Mouse (Mus musculus): ENCODE data around the gene Gucy2f. TPM values are rescaled to one million over a fixed set of nuclear protein-coding genes. Genes with fewer than 3 reads are reported as not detected.
A peak's percentile ranks its signal among the peaks of the same experiment; 100 is the strongest.
"Not testable (repeated sequence)": the region's sequence is repeated elsewhere in the genome, so short reads cannot be mapped to it uniquely, and the experiment has no call there.

Gucy2f gene
- total RNA-seq (2015; ENCODE audit: low replicate concordance) = not detected in 2 replicates
- total RNA-seq (2017; ENCODE audit: low replicate concordance) = not detected in 2 replicates

GRCm38 (mm10) chrX:142196831-142197230, at the start of gene Gucy2f:
Gucy2f (minus strand) TSS chrX:142196931.
- no peak for ATAC-seq (replicated peaks; ENCODE audit: low FRiP score, poor library complexity, severe bottlenecking)

- ATAC-seq (replicated peaks; ENCODE audit: low FRiP score, poor library complexity, severe bottlenecking) = no peak
Measured at GRCm38 (mm10) chrX:142245682-142246327, 49.1 kb upstream of the Gucy2f start.

- no peak for ATAC-seq (replicated peaks; ENCODE audit: low FRiP score, poor library complexity, severe bottlenecking)
Measured at GRCm38 (mm10) chrX:142237101-142237500, 40.4 kb upstream of the Gucy2f start.

GRCm38 (mm10) chrX:142236146-142236545, 39.4 kb upstream of the Gucy2f start:
- ATAC-seq (replicated peaks; ENCODE audit: low FRiP score, poor library complexity, severe bottlenecking) = not testable (repeated sequence)

GRCm38 (mm10) chrX:142228769-142229158, 32.0 kb upstream of the Gucy2f start:
- ATAC-seq (replicated peaks; ENCODE audit: low FRiP score, poor library complexity, severe bottlenecking) = no peak

- peak; percentile 100 for ATAC-seq (replicated peaks; ENCODE audit: low FRiP score, poor library complexity, severe bottlenecking)
Measured at GRCm38 (mm10) chrX:142228055-142228768, 31.5 kb upstream of the Gucy2f start.

GRCm38 (mm10) chrX:142227398-142228054, 30.8 kb upstream of the Gucy2f start:
- peak; percentile 69 for ATAC-seq (replicated peaks; ENCODE audit: low FRiP score, poor library complexity, severe bottlenecking)

- no peak for ATAC-seq (replicated peaks; ENCODE audit: low FRiP score, poor library complexity, severe bottlenecking)
Measured at GRCm38 (mm10) chrX:142226542-142226941, 29.8 kb upstream of the Gucy2f start, which contains the start of gene Nxt2. Nxt2 (plus strand) TSS chrX:142226770.

GRCm38 (mm10) chrX:142200295-142200694, 3.6 kb upstream of the Gucy2f start:
- ATAC-seq (replicated peaks; ENCODE audit: low FRiP score, poor library complexity, severe bottlenecking) = no peak

GRCm38 (mm10) chrX:142195551-142195950, 1.2 kb downstream of the Gucy2f start:
- no peak for ATAC-seq (replicated peaks; ENCODE audit: low FRiP score, poor library complexity, severe bottlenecking)

GRCm38 (mm10) chrX:142194420-142194819, 2.3 kb downstream of the Gucy2f start:
- ATAC-seq (replicated peaks; ENCODE audit: low FRiP score, poor library complexity, severe bottlenecking) = no peak

- ATAC-seq (replicated peaks; ENCODE audit: low FRiP score, poor library complexity, severe bottlenecking) = no peak
Measured at GRCm38 (mm10) chrX:142190355-142190754, 6.4 kb downstream of the Gucy2f start.

GRCm38 (mm10) chrX:142189023-142189703, 7.6 kb downstream of the Gucy2f start:
- no peak for ATAC-seq (replicated peaks; ENCODE audit: low FRiP score, poor library complexity, severe bottlenecking)

GRCm38 (mm10) chrX:142182026-142182425, 14.7 kb downstream of the Gucy2f start:
- no peak for ATAC-seq (replicated peaks; ENCODE audit: low FRiP score, poor library complexity, severe bottlenecking)

- no peak for ATAC-seq (replicated peaks; ENCODE audit: low FRiP score, poor library complexity, severe bottlenecking)
Measured at GRCm38 (mm10) chrX:142176981-142177380, 19.8 kb downstream of the Gucy2f start.

- no peak for ATAC-seq (replicated peaks; ENCODE audit: low FRiP score, poor library complexity, severe bottlenecking)
Measured at GRCm38 (mm10) chrX:142115779-142116178, 81.0 kb downstream of the Gucy2f start.

- ATAC-seq (replicated peaks; ENCODE audit: low FRiP score, poor library complexity, severe bottlenecking) = no peak
Measured at GRCm38 (mm10) chrX:142111236-142111635, 85.5 kb downstream of the Gucy2f start.

- ATAC-seq (replicated peaks; ENCODE audit: low FRiP score, poor library complexity, severe bottlenecking) = no peak
Measured at GRCm38 (mm10) chrX:142096904-142097303, 99.8 kb downstream of the Gucy2f start.

- no peak for ATAC-seq (replicated peaks; ENCODE audit: low FRiP score, poor library complexity, severe bottlenecking)
Measured at GRCm38 (mm10) chrX:142095579-142095978, 101.2 kb downstream of the Gucy2f start.

GRCm38 (mm10) chrX:142062585-142062984, 134.1 kb downstream of the Gucy2f start:
- ATAC-seq (replicated peaks; ENCODE audit: low FRiP score, poor library complexity, severe bottlenecking) = no peak
